Mouse (Mus musculus) lung, adult 2 months (tissue): ENCODE data around the gene Rabif.

Experiments
- CTCF ChIP-seq: fragments of 200-500 bp; IDR thresholded peaks from 2 replicates; pipeline ENCODE4 v1.5.1; 2011; ENCODE audit warnings: mild to moderate bottlenecking, low read length, control low read depth; ENCODE audit not compliant: insufficient read depth
- POLR2A ChIP-seq: fragments of 200-500 bp; IDR thresholded peaks from 2 replicates; pipeline ENCODE4 v1.6.1; 2011; ENCODE audit warnings: low read depth, mild to moderate bottlenecking, control low read depth, low read length, borderline replicate concordance; ENCODE audit errors: extremely low read depth

DNA sequence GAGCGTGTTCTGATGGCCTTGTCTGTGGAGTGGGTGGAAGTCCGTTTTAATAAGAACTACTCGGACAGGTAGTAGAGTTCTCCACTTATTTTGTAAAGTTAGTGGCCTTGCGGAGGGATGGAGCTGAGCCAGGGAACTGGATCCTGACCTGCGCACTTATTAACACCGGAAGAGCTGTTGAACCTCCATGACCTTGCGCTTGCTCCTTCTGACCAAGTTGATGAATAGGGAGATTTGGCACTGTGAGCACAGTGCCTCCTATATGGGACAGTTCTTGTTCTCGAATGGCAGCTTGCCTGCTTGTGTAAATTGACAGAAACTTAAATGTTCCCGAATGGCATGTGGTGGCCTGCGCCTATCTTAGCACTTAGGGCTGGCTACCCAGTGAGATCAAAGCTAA is 1.5 kb downstream of the Rabif start:
- TF ChIP-seq CTCF: no peak
- no peak for TF ChIP-seq POLR2A
